Mouse (Mus musculus): Measurements from ENCODE around the gene Mgmt.

Mgmt gene

GRCm38 (mm10) chr7:136912901-136913300, 18.5 kb downstream of the Mgmt start:
- DNase-seq (ENCODE audit: low spot score) = no peak

DNA sequence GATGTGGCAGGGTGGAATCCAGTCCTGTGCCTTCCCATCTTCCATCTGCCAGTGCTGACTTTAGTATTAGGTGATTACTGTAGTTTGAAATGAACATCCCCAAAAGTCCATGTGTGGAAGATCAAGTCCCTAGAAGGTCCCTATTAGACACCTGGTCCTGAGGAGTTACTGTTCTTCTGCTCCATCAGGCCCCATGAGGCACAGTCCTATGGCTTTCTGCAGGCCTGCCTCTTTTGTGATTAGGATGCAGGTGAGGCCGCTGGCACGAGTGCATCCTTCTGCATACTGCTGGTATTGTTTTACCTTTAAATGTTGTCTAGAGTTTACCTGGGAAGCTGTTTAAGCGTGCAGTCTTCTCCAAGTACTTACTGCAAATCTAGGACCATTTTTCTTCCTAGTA, 21.6 kb downstream of the Mgmt start:
- DNase-seq (ENCODE audit: low spot score) = no peak

GRCm38 (mm10) chr7:136920976-136921755, 26.8 kb downstream of the Mgmt start:
- DNase-seq (ENCODE audit: low spot score) = no peak

GRCm38 (mm10) chr7:136922230-136922629, 27.8 kb downstream of the Mgmt start:
- no peak for DNase-seq (ENCODE audit: low spot score)

DNA sequence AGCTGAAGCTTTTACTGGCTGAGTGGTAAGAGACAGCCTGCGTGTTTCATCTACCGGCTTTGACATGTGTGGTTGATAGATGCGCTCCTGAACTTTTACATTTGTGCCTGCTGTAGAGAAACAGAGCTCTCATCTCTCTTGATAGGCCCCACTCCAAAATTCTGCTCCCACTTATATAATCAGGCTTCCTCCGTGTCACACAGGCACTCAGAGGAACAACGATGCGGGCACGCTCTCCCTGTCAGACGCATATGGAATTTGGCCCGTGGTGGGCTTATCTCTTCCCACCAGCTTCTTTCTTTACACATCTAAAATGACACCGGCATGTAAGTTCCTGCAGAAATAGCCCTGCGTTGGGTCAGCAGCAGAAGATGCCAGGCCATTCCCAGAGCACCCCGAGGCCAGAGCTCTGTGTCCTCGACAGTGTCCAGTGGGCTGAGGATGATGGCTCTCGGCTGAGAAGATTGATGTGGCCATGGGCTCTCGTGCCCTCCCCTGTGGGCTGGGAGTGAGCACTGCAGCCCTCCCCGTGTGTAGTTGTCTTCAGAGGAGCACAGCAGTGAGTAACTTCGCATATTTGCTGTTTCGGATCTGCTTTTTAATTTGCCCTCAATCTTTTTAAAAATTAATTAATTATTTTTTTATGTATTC, 30.3 kb downstream of the Mgmt start:
- DNase-seq (ENCODE audit: low spot score) = no peak

DNA sequence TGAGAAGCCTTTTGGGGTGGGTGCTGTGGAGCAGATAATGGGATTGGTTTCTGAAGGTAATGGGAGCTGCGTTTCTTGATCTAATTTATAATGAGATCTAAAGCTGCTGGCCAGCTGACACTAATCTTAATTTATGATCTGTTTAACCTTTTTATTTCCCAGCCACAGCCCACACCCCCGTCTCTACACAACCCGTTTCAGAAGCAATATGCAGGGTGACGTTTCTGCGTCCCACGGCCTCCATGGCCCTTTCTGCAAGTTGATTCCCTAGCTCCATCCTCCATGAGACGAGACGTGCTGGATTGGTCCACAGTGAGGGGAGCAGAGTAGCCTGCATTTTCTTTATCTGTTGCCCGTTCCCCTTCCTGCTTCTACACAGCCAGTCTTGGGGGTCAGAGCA, 31.8 kb downstream of the Mgmt start:
- no peak for DNase-seq (ENCODE audit: low spot score)

DNA sequence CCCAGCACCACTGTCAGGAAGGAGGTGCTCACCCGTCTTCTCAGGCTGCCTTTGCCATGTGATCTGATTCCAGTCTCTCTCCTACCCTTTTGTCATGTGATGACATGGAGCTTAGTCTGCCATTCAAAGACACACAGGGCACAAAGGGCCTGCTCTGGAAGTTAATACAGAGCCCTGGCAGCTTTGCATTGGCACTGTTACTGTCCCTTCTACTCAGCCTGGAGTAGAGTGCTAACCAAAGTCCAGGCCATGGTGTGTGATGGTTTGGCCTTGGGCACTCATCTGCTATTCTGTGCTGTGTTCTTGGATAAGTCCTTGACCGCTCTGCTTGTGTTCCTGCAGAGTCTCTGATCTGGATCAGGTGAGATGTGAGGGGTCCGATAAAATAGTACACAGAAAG, 36.0 kb downstream of the Mgmt start:
- DNase-seq (ENCODE audit: low spot score) = no peak

- no peak for DNase-seq (ENCODE audit: low spot score)
Measured at GRCm38 (mm10) chr7:136933367-136933766, 39.0 kb downstream of the Mgmt start.

GRCm38 (mm10) chr7:136934336-136934735, 39.9 kb downstream of the Mgmt start:
- DNase-seq (ENCODE audit: low spot score) = no peak

- no peak for DNase-seq (ENCODE audit: low spot score)
Measured at GRCm38 (mm10) chr7:136934784-136935183, 40.4 kb downstream of the Mgmt start.

DNA sequence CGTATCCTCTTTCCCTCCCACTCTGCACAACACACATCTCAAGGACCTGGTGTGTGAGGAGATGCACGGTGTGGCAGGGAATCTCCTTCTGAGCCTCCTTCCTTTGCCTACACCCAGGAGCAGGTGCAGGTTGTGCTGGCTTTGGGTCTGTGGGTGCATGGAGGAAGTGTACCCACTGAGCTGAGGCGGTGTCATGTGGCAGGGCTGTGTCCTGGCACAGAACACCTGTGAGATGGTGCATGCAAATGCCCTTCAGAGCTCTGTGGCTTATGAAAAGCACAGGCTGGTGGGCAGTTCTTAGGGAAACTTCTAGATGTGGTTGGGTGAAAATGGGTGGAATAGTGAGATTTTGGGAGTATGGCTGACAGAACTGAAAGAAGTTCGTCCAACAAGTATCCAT, 44.0 kb downstream of the Mgmt start:
- DNase-seq (ENCODE audit: low spot score) = no peak

GRCm38 (mm10) chr7:136942414-136942813, 48.0 kb downstream of the Mgmt start:
- DNase-seq (ENCODE audit: low spot score) = no peak

GRCm38 (mm10) chr7:136943886-136944285, 49.5 kb downstream of the Mgmt start:
- DNase-seq (ENCODE audit: low spot score) = no peak

- DNase-seq (ENCODE audit: low spot score) = no peak
Measured at GRCm38 (mm10) chr7:136945697-136946096, 51.3 kb downstream of the Mgmt start.

GRCm38 (mm10) chr7:136946131-136946530, 51.7 kb downstream of the Mgmt start:
- DNase-seq (ENCODE audit: low spot score) = no peak

DNA sequence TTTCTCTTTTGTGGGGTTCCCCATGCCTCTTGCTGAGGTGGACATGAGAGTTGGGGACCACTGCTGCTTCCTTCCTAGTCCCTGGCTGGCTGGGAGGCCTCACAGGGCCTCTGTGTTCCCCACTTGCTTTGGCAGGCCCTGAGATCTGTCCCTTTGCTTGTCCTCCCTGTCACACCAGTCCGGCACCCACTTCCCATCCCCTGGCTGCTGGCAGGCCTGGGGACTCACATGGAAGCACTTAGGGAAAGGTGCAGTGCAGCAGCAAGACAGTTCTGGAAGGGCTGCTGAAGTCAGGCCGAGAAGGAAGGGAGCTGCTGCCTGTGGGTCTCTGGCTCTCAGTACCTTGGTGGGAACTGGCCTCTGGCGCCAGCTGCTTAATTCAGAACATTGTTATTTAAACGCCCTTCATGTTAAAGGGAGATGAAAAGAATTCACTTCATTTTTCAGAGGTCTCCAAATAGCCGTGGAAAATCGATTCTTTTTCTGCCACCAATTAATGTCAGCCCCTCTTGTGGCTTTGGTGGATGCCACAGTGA, 53.9 kb downstream of the Mgmt start:
- DNase-seq (ENCODE audit: low spot score) = no peak

- DNase-seq (ENCODE audit: low spot score) = no peak
Measured at GRCm38 (mm10) chr7:136952608-136953007, 58.2 kb downstream of the Mgmt start.

DNA sequence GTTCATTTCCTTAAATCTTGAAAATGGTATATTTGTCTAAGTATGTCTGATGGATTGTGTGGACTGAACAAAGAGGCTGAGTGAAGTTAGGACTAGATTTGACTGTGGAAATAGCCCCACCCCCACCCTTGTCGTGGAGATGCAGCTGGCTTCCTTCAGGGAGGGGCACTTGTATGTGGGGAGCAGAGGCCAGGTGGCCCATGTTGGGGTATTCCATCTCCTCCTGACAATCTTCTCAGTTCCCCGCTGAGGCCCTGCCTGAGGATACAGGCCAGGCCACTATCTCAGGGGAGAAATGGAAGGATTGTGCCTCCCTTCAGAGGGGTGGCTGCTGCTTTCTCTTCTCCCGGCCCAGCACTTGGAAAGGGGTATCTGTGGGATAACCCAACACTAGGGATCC, 58.8 kb downstream of the Mgmt start:
- no peak for DNase-seq (ENCODE audit: low spot score)

- no peak for DNase-seq (ENCODE audit: low spot score)
Measured at GRCm38 (mm10) chr7:136972361-136972760, 77.9 kb downstream of the Mgmt start.

DNA sequence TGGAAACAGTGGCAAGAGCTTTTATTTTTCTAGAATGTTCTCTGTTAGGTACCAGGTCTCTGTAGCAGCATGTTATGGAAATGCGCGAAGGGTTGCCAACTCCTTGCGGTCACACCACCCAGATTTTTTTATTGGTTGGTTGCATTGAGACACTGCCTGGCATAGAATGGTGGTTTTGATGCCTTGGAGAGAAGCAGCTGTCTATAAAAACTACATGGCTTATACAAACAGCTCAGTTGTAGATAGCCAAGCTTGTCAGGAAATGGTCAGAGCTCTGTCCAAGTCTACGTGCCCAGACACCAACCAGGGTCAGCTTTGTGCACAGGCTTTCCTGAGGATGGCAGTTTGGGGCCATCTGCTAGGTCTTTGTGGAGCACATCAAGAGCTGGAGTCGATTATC, 80.6 kb downstream of the Mgmt start:
- no peak for DNase-seq (ENCODE audit: low spot score)

DNA sequence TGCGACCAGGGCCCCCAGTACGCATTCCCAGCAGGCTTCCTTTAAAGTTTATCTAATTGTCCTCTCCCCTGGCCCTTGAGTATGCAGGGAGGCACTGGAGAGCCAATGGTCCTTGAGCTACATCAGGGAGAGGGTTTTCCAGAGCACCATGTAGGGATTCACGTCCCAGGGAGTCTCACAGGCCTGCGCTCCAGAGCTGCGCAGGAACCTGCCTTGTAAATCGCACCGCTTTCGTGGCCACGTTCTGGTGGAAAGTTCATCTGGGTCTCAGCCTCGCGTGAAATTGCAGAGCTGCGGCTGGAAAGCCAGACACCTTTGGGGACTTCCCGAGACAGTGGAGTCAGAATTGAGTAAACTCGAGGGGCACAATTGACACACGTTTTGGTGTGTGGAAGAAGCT, 103.0 kb downstream of the Mgmt start:
- no peak for DNase-seq (ENCODE audit: low spot score)

DNA sequence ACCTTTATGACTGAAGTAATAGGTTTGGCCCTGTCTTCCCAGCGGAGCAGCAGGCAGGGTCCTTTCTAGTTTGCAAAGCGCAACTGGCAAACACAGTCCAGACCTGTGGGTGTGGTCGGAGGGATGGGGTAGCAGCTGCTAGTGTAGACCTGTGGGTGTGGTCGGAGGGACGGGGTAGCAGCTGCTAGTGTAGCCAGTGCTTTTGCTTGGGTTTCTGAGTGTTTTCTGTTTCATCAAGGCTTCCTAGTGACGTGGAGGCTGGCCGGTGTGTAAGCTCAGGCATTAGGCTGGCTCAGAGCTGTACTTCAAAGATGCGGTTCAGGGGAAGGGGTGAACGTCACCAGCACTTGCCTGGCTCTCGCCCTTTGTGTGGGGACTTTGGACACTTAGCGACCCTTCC, 106.3 kb downstream of the Mgmt start:
- no peak for DNase-seq (ENCODE audit: low spot score)

DNA sequence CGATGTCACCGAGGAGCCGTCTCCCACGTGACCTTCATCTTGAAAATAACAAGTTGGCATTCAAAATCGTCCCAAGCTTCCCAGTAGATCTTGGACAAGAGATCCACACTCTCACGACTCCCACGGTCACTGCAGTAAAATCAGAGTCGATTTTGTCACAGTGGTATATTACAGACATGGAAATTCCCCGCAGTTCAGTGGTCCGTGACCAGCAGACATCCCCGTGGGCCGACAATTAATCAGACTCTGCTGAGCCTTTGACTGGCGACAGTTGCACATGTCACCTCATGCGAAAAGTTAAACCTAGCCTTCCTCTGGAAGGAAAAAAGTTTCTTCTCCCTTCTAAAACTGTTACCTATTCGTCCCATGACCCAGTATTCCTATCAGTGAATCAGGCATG, 106.8 kb downstream of the Mgmt start:
- no peak for DNase-seq (ENCODE audit: low spot score)

DNA sequence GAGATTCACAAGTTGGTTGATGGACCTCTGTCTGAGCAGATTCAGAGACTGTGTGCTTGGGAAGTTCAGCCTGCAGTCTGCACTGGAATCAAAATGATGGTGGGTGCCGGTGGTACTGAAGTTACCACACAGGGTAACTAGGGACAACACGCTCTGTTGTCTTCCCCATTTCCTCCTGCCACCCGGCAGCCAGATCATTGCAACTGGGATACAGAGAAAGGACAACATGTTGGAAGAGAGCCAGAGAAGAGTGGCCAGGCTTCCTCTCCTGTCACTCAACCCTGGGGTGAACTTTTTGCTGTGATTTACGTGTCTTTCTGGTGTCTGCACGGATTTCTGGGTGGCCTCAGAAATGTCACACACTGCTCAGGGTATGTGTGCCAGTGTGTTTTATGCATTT, 107.4 kb downstream of the Mgmt start:
- DNase-seq (ENCODE audit: low spot score) = no peak
